Mouse (Mus musculus) cerebellum, adult 11 months (tissue): Measurements from ENCODE around the gene Ptpro.
"Not testable (repeated sequence)": the region's sequence is repeated elsewhere in the genome, so short reads cannot be mapped to it uniquely, and the experiment has no call there.

ENCODE experiments used
- DNase-seq: peaks from one replicate; pipeline ENCODE4 v3.0.0; 2022

Ptpro gene

GRCm38 (mm10) chr6:137395075-137395474 lies 143.0 kb downstream of the Ptpro start:
- no peak for DNase-seq

GRCm38 (mm10) chr6:137396106-137396793 lies 144.1 kb downstream of the Ptpro start:
- DNase-seq, result no peak

GRCm38 (mm10) chr6:137397358-137397757 lies 145.2 kb downstream of the Ptpro start:
- DNase-seq, result no peak

- DNase-seq, result no peak
Measured at GRCm38 (mm10) chr6:137404196-137404595, 152.1 kb downstream of the Ptpro start.

- DNase-seq, result no peak
Measured at GRCm38 (mm10) chr6:137405690-137406089, 153.6 kb downstream of the Ptpro start.

- DNase-seq, result no peak
Measured at GRCm38 (mm10) chr6:137410510-137410909, 158.4 kb downstream of the Ptpro start.

- no peak for DNase-seq
Measured at GRCm38 (mm10) chr6:137411901-137412378, 159.8 kb downstream of the Ptpro start.

GRCm38 (mm10) chr6:137413045-137413444 lies 160.9 kb downstream of the Ptpro start:
- DNase-seq, result no peak

GRCm38 (mm10) chr6:137414531-137415405 lies 162.6 kb downstream of the Ptpro start:
- DNase-seq, result peak; percentile 14

GRCm38 (mm10) chr6:137422777-137423176 lies 170.7 kb downstream of the Ptpro start:
- no peak for DNase-seq

- no peak for DNase-seq
Measured at GRCm38 (mm10) chr6:137423830-137424229, 171.7 kb downstream of the Ptpro start.

GRCm38 (mm10) chr6:137425500-137426432 lies 173.6 kb downstream of the Ptpro start:
- no peak for DNase-seq

GRCm38 (mm10) chr6:137433521-137434137 lies 181.5 kb downstream of the Ptpro start:
- DNase-seq, result no peak

- DNase-seq, result no peak
Measured at GRCm38 (mm10) chr6:137437486-137437885, 185.4 kb downstream of the Ptpro start.

- no peak for DNase-seq
Measured at GRCm38 (mm10) chr6:137437902-137438580, 185.9 kb downstream of the Ptpro start.

- DNase-seq, result no peak
Measured at GRCm38 (mm10) chr6:137440559-137441486, 188.7 kb downstream of the Ptpro start.

GRCm38 (mm10) chr6:137443089-137443488 lies 191.0 kb downstream of the Ptpro start:
- no peak for DNase-seq

- DNase-seq, result not testable (repeated sequence)
Measured at GRCm38 (mm10) chr6:137446116-137446515, 194.0 kb downstream of the Ptpro start.

GRCm38 (mm10) chr6:137455537-137456041 lies 203.5 kb downstream of the Ptpro start:
- DNase-seq, result peak; percentile 19

- DNase-seq, result no peak
Measured at GRCm38 (mm10) chr6:137456064-137456463, 203.9 kb downstream of the Ptpro start.
